Mouse (Mus musculus): ENCODE data around the gene Dixdc1. TPM values are rescaled to one million over a fixed set of nuclear protein-coding genes. Genes with fewer than 3 reads are reported as not detected.
A peak's percentile ranks its signal among the peaks of the same experiment; 100 is the strongest.

Dixdc1 gene
- polyA plus RNA-seq, 1 experiment from 2014 or later: 11.9 TPM

DNA sequence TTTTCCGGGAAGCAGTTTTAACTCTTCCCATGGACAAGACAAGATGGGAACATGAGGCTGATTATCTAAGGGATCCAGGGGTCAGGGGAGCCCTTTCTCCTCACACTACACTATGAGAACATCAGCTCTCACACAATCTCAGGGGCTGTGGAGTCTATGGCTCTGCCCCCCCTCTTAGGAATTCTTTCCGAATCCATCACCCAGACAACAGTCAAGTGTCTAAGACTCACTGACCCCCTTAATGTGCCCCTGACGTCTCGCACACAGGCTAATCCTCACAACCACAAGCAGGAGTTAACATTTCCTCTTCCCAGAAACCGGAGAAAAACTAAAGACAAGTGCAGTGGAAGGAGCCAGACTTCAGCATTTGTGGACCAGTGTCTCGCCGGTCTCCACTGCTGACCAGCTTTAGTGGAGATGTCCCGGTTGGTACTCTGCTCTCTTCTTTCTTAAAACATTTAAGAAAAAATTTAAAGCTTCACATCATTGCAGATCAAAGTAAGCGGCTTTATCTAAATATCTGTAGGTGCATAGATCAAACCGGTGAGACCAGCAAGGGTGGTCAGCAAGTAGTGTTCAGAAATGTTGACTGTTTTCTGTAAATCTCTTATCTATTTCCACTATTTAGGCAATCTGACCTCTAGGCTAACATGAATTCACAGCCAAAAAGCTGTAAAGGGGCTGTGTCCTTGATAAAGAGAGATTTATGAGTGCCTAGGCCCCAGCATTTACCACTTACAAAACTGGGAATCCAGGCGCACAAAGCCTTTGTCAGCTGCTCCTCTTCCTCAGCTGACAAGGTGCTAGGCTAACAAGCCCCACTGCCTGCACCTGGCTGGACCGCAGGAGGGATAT lies 42.2 kb downstream of the Dixdc1 start:
- H3K4me3 ChIP-seq (ENCODE audit: control insufficient read depth in 1 of 2, insufficient read depth in 1 of 2, low read depth in 1 of 2, low read length in 2 of 2): peak overlapping the region; percentile 30 to 32
- H3K36me3 ChIP-seq (ENCODE audit: control insufficient read depth, insufficient read depth, low read length): peaks cover 26% of the 10 kb centered on the region
- ATAC-seq (ENCODE audit: insufficient number of reproducible peaks, insufficient read depth, low FRiP score, low read depth): no peak
- WGBS: 63% methylated on average over 12 of the region's 12 CpGs
- no peaks in the 10 kb centered on the region for H3K9me3 ChIP-seq (ENCODE audit: control insufficient read depth, low read length)
- peaks cover 9 to 16% of the 10 kb centered on the region in 2 experiments for H3K4me1 ChIP-seq (ENCODE audit: control insufficient read depth in 2 of 2, insufficient read depth in 2 of 2, low read length in 2 of 2)
- no peak overlapping the region for H3K27ac ChIP-seq (replicated peaks in 1 of 2; ENCODE audit: control insufficient read depth in 1 of 2, insufficient read depth in 1 of 2, low read depth in 2 of 2, low read length in 2 of 2)
- H3K9ac ChIP-seq (ENCODE audit: low read length): peak overlapping the region; percentile 65
- H3K4me2 ChIP-seq (ENCODE audit: low read length): peak overlapping the region; percentile 96
- peaks cover 7% of the 10 kb centered on the region; the same call in 1 of the 2 replicates for H3K27me3 ChIP-seq (ENCODE audit: control insufficient read depth, insufficient read depth, low read length)

DNA sequence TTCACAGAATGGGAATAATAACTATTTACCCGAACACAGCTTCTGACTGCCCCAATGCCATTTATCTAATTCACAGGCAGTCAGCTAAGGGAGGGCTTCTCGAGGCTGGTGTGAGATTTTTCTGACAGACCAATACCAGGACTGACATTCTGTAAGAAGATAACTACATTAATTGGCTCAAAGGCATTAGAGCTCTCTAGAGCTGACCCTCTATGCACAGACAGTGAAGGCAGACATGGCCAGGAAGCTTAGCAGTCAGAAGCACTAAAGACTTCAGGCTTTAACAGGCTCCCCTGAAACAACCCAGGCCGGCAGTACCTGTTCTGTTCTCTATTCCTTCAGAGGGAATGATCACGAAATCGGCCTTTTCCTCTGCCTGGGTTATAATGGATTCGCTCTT lies 44.2 kb downstream of the Dixdc1 start:
- Histone ChIP-seq H3K4me3 (ENCODE audit: control insufficient read depth in 1 of 2, insufficient read depth in 1 of 2, low read depth in 1 of 2, low read length in 2 of 2) (no peak overlapping the region), H3K9me3 (ENCODE audit: control insufficient read depth, low read length) (no peaks in the 10 kb centered on the region), H3K36me3 (ENCODE audit: control insufficient read depth, insufficient read depth, low read length) (peaks cover 26% of the 10 kb centered on the region; the same call in 1 of the 2 replicates), H3K4me2 (ENCODE audit: low read length) (no peak overlapping the region), H3K4me1 (ENCODE audit: control insufficient read depth in 2 of 2, insufficient read depth in 2 of 2, low read length in 2 of 2) (peaks cover 6 to 11% of the 10 kb centered on the region in 2 experiments; a peak in 3 of 4 replicates), H3K27me3 (ENCODE audit: control insufficient read depth, insufficient read depth, low read length) (peaks cover 7% of the 10 kb centered on the region; the same call in 1 of the 2 replicates), H3K27ac (replicated peaks in 1 of 2; ENCODE audit: control insufficient read depth in 1 of 2, insufficient read depth in 1 of 2, low read depth in 2 of 2, low read length in 2 of 2) (no peak overlapping the region), H3K9ac (ENCODE audit: low read length) (no peak overlapping the region)
- no peak for ATAC-seq (ENCODE audit: insufficient number of reproducible peaks, insufficient read depth, low FRiP score, low read depth)
- 79% methylated on average over 6 of the region's 6 CpGs for WGBS

DNA sequence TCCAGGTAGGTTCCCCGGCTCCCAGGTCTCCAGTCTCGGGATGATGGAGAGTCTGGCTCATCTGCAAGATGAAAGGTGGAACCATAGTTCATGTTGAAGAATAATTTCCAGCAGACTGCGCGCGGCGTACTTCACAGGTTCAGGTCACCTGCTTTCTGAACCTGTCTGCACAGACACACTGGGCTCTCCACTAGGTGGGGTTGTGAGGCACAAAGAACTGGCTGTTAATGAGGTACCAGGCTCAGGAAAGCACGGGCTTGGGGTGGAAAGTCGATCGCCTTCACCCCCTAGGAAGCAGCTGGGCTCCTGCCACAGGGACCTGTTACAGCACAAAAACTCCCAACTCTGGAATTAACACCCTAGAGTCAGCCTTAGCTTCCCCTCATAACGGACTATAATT lies 45.7 kb downstream of the Dixdc1 start:
- no peak overlapping the region for H3K4me2 ChIP-seq (ENCODE audit: low read length)
- WGBS: 21% methylated on average over 10 of the region's 10 CpGs
- H3K36me3 ChIP-seq (ENCODE audit: control insufficient read depth, insufficient read depth, low read length): peaks cover 38% of the 10 kb centered on the region
- no peaks in the 10 kb centered on the region for H3K27me3 ChIP-seq (ENCODE audit: control insufficient read depth, insufficient read depth, low read length)
- H3K4me3 ChIP-seq (ENCODE audit: control insufficient read depth in 1 of 2, insufficient read depth in 1 of 2, low read depth in 1 of 2, low read length in 2 of 2): no peak overlapping the region
- H3K4me1 ChIP-seq (ENCODE audit: control insufficient read depth in 2 of 2, insufficient read depth in 2 of 2, low read length in 2 of 2): peaks cover 6 to 11% of the 10 kb centered on the region in 2 experiments; a peak in 3 of 4 replicates
- no peak overlapping the region for H3K27ac ChIP-seq (replicated peaks in 1 of 2; ENCODE audit: control insufficient read depth in 1 of 2, insufficient read depth in 1 of 2, low read depth in 2 of 2, low read length in 2 of 2)
- H3K9me3 ChIP-seq (ENCODE audit: control insufficient read depth, low read length): no peaks in the 10 kb centered on the region
- no peak for ATAC-seq (ENCODE audit: insufficient number of reproducible peaks, insufficient read depth, low FRiP score, low read depth)
- no peak overlapping the region for H3K9ac ChIP-seq (ENCODE audit: low read length)

DNA sequence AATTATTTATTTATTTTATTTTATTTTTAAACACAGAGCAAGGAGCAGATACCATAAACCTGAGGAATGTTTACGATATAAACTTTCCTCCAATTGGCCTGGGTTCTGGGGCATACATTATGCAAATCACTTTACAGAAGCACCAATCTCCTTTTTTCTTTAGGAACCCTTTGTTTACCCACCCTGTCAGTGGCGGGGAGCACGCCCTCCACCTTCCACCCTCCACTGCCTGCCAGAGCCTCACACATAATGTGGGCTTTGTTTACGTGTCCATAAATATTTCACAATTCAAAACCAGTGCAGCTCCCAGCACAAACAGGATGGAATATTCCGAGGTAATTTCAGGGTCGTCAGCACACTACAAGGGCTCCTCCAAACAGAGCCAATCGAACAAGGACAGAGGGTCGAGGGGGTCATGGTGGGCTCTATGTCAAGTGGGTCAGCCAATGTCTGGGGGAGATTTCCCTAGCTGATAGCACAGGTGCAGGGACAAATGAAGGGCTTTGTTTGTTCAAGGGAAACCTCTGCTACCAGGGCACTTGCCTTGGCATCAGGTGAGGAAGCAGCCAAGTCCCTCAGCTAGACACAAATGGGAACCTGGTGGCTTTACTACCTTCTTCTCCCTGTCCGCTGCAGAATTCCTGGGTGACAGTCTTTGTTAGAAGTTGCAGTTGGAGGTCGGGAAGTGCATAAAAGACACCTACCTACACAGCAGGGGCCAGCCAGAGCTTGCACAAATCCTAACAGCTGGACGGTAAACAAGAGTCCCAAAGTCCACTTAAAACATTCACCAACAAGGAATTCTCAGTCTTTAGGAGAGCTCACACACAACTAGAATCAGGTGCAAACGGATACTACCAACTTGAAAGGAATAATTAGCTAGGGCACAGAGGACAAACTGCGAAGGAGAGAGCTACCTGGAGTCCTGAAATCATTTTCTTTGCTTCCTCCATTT lies 46.4 kb downstream of the Dixdc1 start:
- H3K4me2 ChIP-seq (ENCODE audit: low read length): no peak overlapping the region
- H3K27me3 ChIP-seq (ENCODE audit: control insufficient read depth, insufficient read depth, low read length): no peaks in the 10 kb centered on the region
- H3K27ac ChIP-seq (replicated peaks in 1 of 2; ENCODE audit: control insufficient read depth in 1 of 2, insufficient read depth in 1 of 2, low read depth in 2 of 2, low read length in 2 of 2): no peak overlapping the region
- H3K9me3 ChIP-seq (ENCODE audit: control insufficient read depth, low read length): no peaks in the 10 kb centered on the region
- no peak overlapping the region for H3K9ac ChIP-seq (ENCODE audit: low read length)
- H3K4me3 ChIP-seq (ENCODE audit: control insufficient read depth in 1 of 2, insufficient read depth in 1 of 2, low read depth in 1 of 2, low read length in 2 of 2): no peak overlapping the region
- ATAC-seq (ENCODE audit: insufficient number of reproducible peaks, insufficient read depth, low FRiP score, low read depth): no peak
- peaks cover 3 to 6% of the 10 kb centered on the region in 2 experiments; a peak in 2 of 4 replicates for H3K4me1 ChIP-seq (ENCODE audit: control insufficient read depth in 2 of 2, insufficient read depth in 2 of 2, low read length in 2 of 2)
- WGBS: 40% methylated on average over 13 of the region's 13 CpGs
- H3K36me3 ChIP-seq (ENCODE audit: control insufficient read depth, insufficient read depth, low read length): peaks cover 43% of the 10 kb centered on the region

DNA sequence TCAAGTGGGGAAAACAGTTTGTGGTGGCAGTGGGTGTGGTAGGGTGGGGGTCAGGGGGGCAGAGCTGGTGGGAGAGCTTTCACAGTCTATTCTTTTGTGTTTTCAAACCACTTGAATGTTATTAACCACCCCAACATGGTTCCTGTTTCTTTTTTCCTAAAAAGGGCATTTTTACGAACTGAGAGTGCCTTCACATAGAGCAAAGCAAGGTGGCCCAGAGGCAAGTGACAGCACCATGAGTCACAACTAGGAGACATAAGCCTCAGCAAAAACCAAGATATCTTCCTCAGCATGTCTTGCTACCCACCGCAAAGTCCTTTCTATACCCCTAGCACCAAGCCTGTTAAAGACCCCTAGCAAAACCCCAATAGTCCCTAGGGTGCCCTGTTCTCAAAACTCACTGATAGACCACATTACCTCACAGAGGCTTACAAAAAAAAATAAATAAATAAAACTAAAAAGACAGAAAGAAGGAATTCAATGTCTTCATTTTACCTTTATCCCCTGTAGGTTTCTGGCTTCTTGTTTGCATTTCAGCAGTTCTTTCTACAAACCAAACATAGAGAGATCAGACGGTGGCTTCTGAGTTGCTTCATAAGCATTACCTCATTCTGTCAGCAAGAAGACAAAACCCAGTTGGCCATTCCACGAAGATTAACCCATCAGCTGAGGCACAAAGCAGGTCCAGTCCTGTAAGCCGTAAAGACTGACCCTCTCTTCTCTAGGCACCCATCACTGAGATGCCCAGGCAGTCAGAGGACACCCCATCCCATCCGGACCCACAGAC lies 52.3 kb downstream of the Dixdc1 start:
- 57% methylated on average over 6 of the region's 6 CpGs for WGBS
- Histone ChIP-seq H3K27me3 (ENCODE audit: control insufficient read depth, insufficient read depth, low read length) (no peaks in the 10 kb centered on the region), H3K4me2 (ENCODE audit: low read length) (no peak overlapping the region), H3K4me3 (ENCODE audit: control insufficient read depth in 1 of 2, insufficient read depth in 1 of 2, low read depth in 1 of 2, low read length in 2 of 2) (no peak overlapping the region), H3K4me1 (ENCODE audit: control insufficient read depth in 2 of 2, insufficient read depth in 2 of 2, low read length in 2 of 2) (no peaks in the 10 kb centered on the region), H3K9me3 (ENCODE audit: control insufficient read depth, low read length) (no peaks in the 10 kb centered on the region), H3K9ac (ENCODE audit: low read length) (no peak overlapping the region), H3K27ac (replicated peaks in 1 of 2; ENCODE audit: control insufficient read depth in 1 of 2, insufficient read depth in 1 of 2, low read depth in 2 of 2, low read length in 2 of 2) (no peak overlapping the region), H3K36me3 (ENCODE audit: control insufficient read depth, insufficient read depth, low read length) (peaks cover 57% of the 10 kb centered on the region)
- ATAC-seq (ENCODE audit: insufficient number of reproducible peaks, insufficient read depth, low FRiP score, low read depth): no peak

DNA sequence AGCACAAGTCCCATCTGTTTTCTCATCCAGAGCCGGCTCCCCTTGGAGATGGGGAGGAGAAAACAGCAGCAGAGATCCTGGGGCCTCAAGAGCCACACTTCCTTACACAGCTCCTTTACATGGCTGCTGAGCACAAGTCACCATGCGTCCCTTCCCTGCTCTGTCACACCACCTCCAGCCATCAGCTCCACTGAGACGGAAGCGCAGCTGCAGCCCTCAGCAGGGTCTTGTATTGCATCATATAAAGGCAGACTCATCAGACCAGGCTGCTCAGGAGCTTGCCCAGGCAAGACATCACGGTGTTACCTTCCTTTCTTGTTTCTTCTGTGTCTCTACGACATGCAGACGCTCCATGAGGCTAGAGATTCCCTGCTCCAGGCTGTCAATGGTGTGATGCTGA lies 57.6 kb downstream of the Dixdc1 start:
- no peaks in the 10 kb centered on the region for H3K27me3 ChIP-seq (ENCODE audit: control insufficient read depth, insufficient read depth, low read length)
- H3K4me2 ChIP-seq (ENCODE audit: low read length): no peak overlapping the region
- no peak for ATAC-seq (ENCODE audit: insufficient number of reproducible peaks, insufficient read depth, low FRiP score, low read depth)
- H3K4me1 ChIP-seq (ENCODE audit: control insufficient read depth in 2 of 2, insufficient read depth in 2 of 2, low read length in 2 of 2): no peaks in the 10 kb centered on the region
- H3K27ac ChIP-seq (replicated peaks in 1 of 2; ENCODE audit: control insufficient read depth in 1 of 2, insufficient read depth in 1 of 2, low read depth in 2 of 2, low read length in 2 of 2): no peak overlapping the region
- no peak overlapping the region for H3K9ac ChIP-seq (ENCODE audit: low read length)
- WGBS: 55% methylated on average over 7 of the region's 7 CpGs
- no peaks in the 10 kb centered on the region for H3K9me3 ChIP-seq (ENCODE audit: control insufficient read depth, low read length)
- H3K36me3 ChIP-seq (ENCODE audit: control insufficient read depth, insufficient read depth, low read length): peaks cover 58% of the 10 kb centered on the region
- no peak overlapping the region for H3K4me3 ChIP-seq (ENCODE audit: control insufficient read depth in 1 of 2, insufficient read depth in 1 of 2, low read depth in 1 of 2, low read length in 2 of 2)

DNA sequence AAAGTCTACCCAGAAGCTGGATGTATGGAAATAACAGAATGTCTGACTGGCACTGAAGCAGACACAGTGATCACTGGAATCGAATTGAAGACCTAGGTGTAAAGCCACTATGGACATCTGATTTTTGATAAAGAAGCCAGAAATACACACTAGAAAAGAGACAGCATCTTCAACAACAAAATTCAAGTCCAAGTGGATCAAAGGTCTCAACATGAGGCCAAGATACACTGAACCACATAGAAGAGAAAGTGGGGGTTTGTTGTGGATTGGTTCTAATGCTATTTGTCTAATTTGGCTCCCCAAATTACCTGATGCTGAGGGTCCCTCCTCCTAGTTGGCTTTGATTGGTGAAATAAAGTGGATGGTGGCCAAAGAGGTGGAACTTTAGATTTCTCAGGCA lies 59.9 kb downstream of the Dixdc1 start:
- Histone ChIP-seq H3K9ac (ENCODE audit: low read length) (no peak overlapping the region), H3K27ac (replicated peaks in 1 of 2; ENCODE audit: control insufficient read depth in 1 of 2, insufficient read depth in 1 of 2, low read depth in 2 of 2, low read length in 2 of 2) (no peak overlapping the region), H3K36me3 (ENCODE audit: control insufficient read depth, insufficient read depth, low read length) (peaks cover 52% of the 10 kb centered on the region), H3K4me1 (ENCODE audit: control insufficient read depth in 2 of 2, insufficient read depth in 2 of 2, low read length in 2 of 2) (no peaks in the 10 kb centered on the region), H3K9me3 (ENCODE audit: control insufficient read depth, low read length) (no peaks in the 10 kb centered on the region), H3K4me3 (ENCODE audit: control insufficient read depth in 1 of 2, insufficient read depth in 1 of 2, low read depth in 1 of 2, low read length in 2 of 2) (no peak overlapping the region), H3K4me2 (ENCODE audit: low read length) (no peak overlapping the region), H3K27me3 (ENCODE audit: control insufficient read depth, insufficient read depth, low read length) (no peaks in the 10 kb centered on the region)
- WGBS: 63% methylated on average over 1 of the region's 1 CpGs
- ATAC-seq (ENCODE audit: insufficient number of reproducible peaks, insufficient read depth, low FRiP score, low read depth): no peak

Measured in heart, embryonic 14.5 days (tissue).